Mouse (Mus musculus) hindbrain, postnatal 0 days (tissue): ENCODE measurements around the gene Kif6. TPM values are rescaled to one million over a fixed set of nuclear protein-coding genes. Genes with fewer than 3 reads are reported as not detected.

Source experiments
- ATAC-seq: fragments of 200-750 bp; cut with Nextera tagmentation; 2 replicates; pipeline ENCODE4 v1.8.0; 2017; ENCODE audit warnings: mild to moderate bottlenecking, moderate TSS enrichment, moderate library complexity
- DNase-seq: peaks from one replicate; pipeline ENCODE4 v3.0.0-alpha.2; 2015; ENCODE audit warnings: low spot score
- H3K27ac ChIP-seq: fragments of 300-500 bp; sonication (generic); 2 replicates; pipeline ENCODE4 v1.5.1; 2014; ENCODE audit warnings: mild to moderate bottlenecking
- H3K27me3 ChIP-seq: fragments of 300-500 bp; sonication (generic); 2 replicates; pipeline ENCODE4 v1.6.1; 2014; ENCODE audit warnings: low read length, mixed read lengths; ENCODE audit not compliant: insufficient read depth
- H3K36me3 ChIP-seq: fragments of 300-500 bp; sonication (generic); 2 replicates; pipeline ENCODE4 v1.6.1; 2014; ENCODE audit warnings: low read length, mixed read lengths; ENCODE audit not compliant: insufficient read depth
- H3K4me1 ChIP-seq: fragments of 300-500 bp; sonication (generic); 2 replicates; pipeline ENCODE4 v1.6.1; 2014; ENCODE audit warnings: antibody characterized with exemption, low read length, mixed read lengths; ENCODE audit not compliant: insufficient read depth
- H3K4me2 ChIP-seq: fragments of 300-500 bp; sonication (generic); 2 replicates; pipeline ENCODE4 v1.6.1; 2014; ENCODE audit warnings: low read depth, mild to moderate bottlenecking, low read length, moderate library complexity, mixed read lengths
- H3K4me3 ChIP-seq: fragments of 300-500 bp; sonication (generic); 2 replicates; pipeline ENCODE4 v1.5.1; 2014; ENCODE audit warnings: low read length
- H3K9ac ChIP-seq: fragments of 300-500 bp; sonication (generic); replicated peaks from 2 replicates; pipeline ENCODE4 v1.6.1; 2014; ENCODE audit warnings: mild to moderate bottlenecking, low read length, moderate library complexity, mixed read lengths
- H3K9me3 ChIP-seq: fragments of 300-500 bp; sonication (generic); 2 replicates; pipeline ENCODE4 v1.6.1; 2016; ENCODE audit warnings: low read length, mixed read lengths
- CTCF ChIP-seq: IDR thresholded peaks from 2 replicates; pipeline ENCODE4 v1.5.1; 2016; ENCODE audit warnings: antibody characterized with exemption, control low read depth, low read depth
- WGBS: fragments of 180-500 bp; shearing (Covaris S2); extraction: QIAGEN DNeasy Blood & Tissue Kit; methylation state at CpG from one replicate; pipeline ENCODE4 v1.1.7; 2014; 5-methylcytosine and 5-hydroxymethylcytosine counted together
- polyA plus RNA-seq: library from polyadenylated mRNA; unstranded; fragments of >200 nt; fragmentation: Nextera tagmentation; extraction: Ambion mirVana; gene quantifications from 2 replicates; pipeline ENCODE4 v1.2.1, GENCODE M21; 2015
- total RNA-seq: library from RNA; depleted of rRNA; stranded (reverse); fragments of >200 nt; gene quantifications from 2 replicates; pipeline ENCODE4 v1.2.3, GENCODE M21; 2014

Kif6 gene
- total and polyA plus RNA-seq, 2 experiments from 2014 or later = 1.5 to 2.6 TPM

GRCm38 (mm10) chr17:49934586-49934985 is 319.6 kb downstream of the Kif6 start:
- no peaks in the 10 kb centered on the region for H3K9me3 ChIP-seq
- no peaks in the 10 kb centered on the region for H3K4me1 ChIP-seq
- 66% methylated on average over 4 of the region's 4 CpGs for WGBS
- no peak overlapping the region for H3K4me2 ChIP-seq
- no peaks in the 10 kb centered on the region for H3K36me3 ChIP-seq
- H3K9ac ChIP-seq = no peak overlapping the region
- no peak for TF ChIP-seq CTCF
- H3K27me3 ChIP-seq = no peaks in the 10 kb centered on the region
- DNase-seq (no peak), ATAC-seq (no peak)
- H3K27ac ChIP-seq = no peak overlapping the region
- H3K4me3 ChIP-seq = no peak overlapping the region

- Histone ChIP-seq H3K4me1 (no peaks in the 10 kb centered on the region), H3K36me3 (no peaks in the 10 kb centered on the region), H3K9me3 (no peaks in the 10 kb centered on the region), H3K4me3 (no peak overlapping the region), H3K4me2 (no peak overlapping the region), H3K27me3 (no peaks in the 10 kb centered on the region), H3K27ac (no peak overlapping the region), H3K9ac (no peak overlapping the region)
- TF ChIP-seq CTCF = peak; percentile 99
- 2% methylated on average over 4 of the region's 4 CpGs for WGBS
- peak; percentile 79 for ATAC-seq
- peak; percentile 88 for DNase-seq
Observed at GRCm38 (mm10) chr17:49935602-49936205, 320.8 kb downstream of the Kif6 start.

- Histone ChIP-seq H3K9me3 (no peaks in the 10 kb centered on the region), H3K27me3 (no peaks in the 10 kb centered on the region), H3K27ac (no peak overlapping the region), H3K4me1 (no peaks in the 10 kb centered on the region), H3K4me3 (no peak overlapping the region), H3K36me3 (no peaks in the 10 kb centered on the region), H3K4me2 (no peak overlapping the region), H3K9ac (no peak overlapping the region)
- TF ChIP-seq CTCF = no peak
- 7% methylated on average over 2 of the region's 2 CpGs for WGBS
- DNase-seq (no peak), ATAC-seq (peak; percentile 65)
Observed at GRCm38 (mm10) chr17:49936214-49936613, 321.3 kb downstream of the Kif6 start.

- ATAC-seq (no peak), DNase-seq (no peak)
- Histone ChIP-seq H3K4me2 (no peak overlapping the region), H3K4me1 (no peaks in the 10 kb centered on the region), H3K36me3 (no peaks in the 10 kb centered on the region), H3K4me3 (no peak overlapping the region), H3K27ac (no peak overlapping the region), H3K27me3 (no peaks in the 10 kb centered on the region), H3K9ac (no peak overlapping the region), H3K9me3 (0 out of 2 replicates have a peak, but pooled peaks cover under 1% of the 10 kb centered on the region)
- TF ChIP-seq CTCF = no peak
- 76% methylated on average over 7 of the region's 7 CpGs for WGBS
Observed at GRCm38 (mm10) chr17:49939146-49939545, 324.2 kb downstream of the Kif6 start.

GRCm38 (mm10) chr17:49942674-49943073 is 327.7 kb downstream of the Kif6 start:
- Histone ChIP-seq H3K4me2 (no peak overlapping the region), H3K27me3 (no peaks in the 10 kb centered on the region), H3K27ac (no peak overlapping the region), H3K9me3 (0 out of 2 replicates have a peak, but pooled peaks cover 2% of the 10 kb centered on the region), H3K9ac (no peak overlapping the region), H3K4me1 (no peaks in the 10 kb centered on the region), H3K4me3 (no peak overlapping the region), H3K36me3 (no peaks in the 10 kb centered on the region)
- DNase-seq (no peak), ATAC-seq (no peak)
- TF ChIP-seq CTCF = peak; percentile 55
- 73% methylated on average over 6 of the region's 6 CpGs for WGBS

GRCm38 (mm10) chr17:49951491-49951855 is 336.5 kb downstream of the Kif6 start:
- Histone ChIP-seq H3K9me3 (no peaks in the 10 kb centered on the region), H3K36me3 (no peaks in the 10 kb centered on the region), H3K4me3 (peak overlapping the region; percentile 31), H3K27ac (peak overlapping the region; percentile 54; the same call in 1 of the 2 replicates), H3K27me3 (no peaks in the 10 kb centered on the region), H3K4me2 (peak overlapping the region; percentile 61), H3K9ac (peak overlapping the region; percentile 35; the same call in 1 of the 2 replicates), H3K4me1 (peaks cover 8% of the 10 kb centered on the region)
- WGBS = 4% methylated on average over 7 of the region's 7 CpGs
- peak; percentile 96 for DNase-seq
- peak; percentile 75 for TF ChIP-seq CTCF
- peak; percentile 69 for ATAC-seq
